Mouse (Mus musculus) midbrain, embryonic 13.5 days (tissue): ENCODE data around the gene Sprtn. TPM values are rescaled to one million over a fixed set of nuclear protein-coding genes. Genes with fewer than 3 reads are reported as not detected.

Experiments used
- ATAC-seq: fragments of 200-750 bp; cut with Nextera tagmentation; 2 replicates; pipeline ENCODE4 v1.8.0; 2017; ENCODE audit warnings: mild to moderate bottlenecking, moderate TSS enrichment, moderate library complexity
- H3K27ac ChIP-seq: fragments of 300-500 bp; sonication (generic); 2 replicates; pipeline ENCODE4 v1.5.1; 2015; ENCODE audit warnings: inconsistent platforms, mild to moderate bottlenecking, moderate library complexity
- H3K27me3 ChIP-seq: fragments of 300-500 bp; sonication (generic); 2 replicates; pipeline ENCODE4 v1.6.1; 2015; ENCODE audit warnings: mild to moderate bottlenecking, inconsistent platforms
- H3K36me3 ChIP-seq: fragments of 300-500 bp; sonication (generic); 2 replicates; pipeline ENCODE4 v1.6.1; 2015; ENCODE audit warnings: mild to moderate bottlenecking, inconsistent platforms
- H3K4me1 ChIP-seq: fragments of 300-500 bp; sonication (generic); replicated peaks from 2 replicates; pipeline ENCODE4 v1.6.1; 2015; ENCODE audit warnings: inconsistent platforms
- H3K4me2 ChIP-seq: fragments of 300-500 bp; sonication (generic); replicated peaks from 2 replicates; pipeline ENCODE4 v1.6.1; 2015; ENCODE audit warnings: moderate library complexity, mild to moderate bottlenecking, inconsistent platforms
- H3K4me3 ChIP-seq: fragments of 300-500 bp; sonication (generic); replicated peaks from 2 replicates; pipeline ENCODE4 v1.5.1; 2015; ENCODE audit warnings: mild to moderate bottlenecking, inconsistent platforms
- H3K9ac ChIP-seq: fragments of 300-500 bp; sonication (generic); replicated peaks from 2 replicates; pipeline ENCODE4 v1.6.1; 2015; ENCODE audit warnings: mild to moderate bottlenecking, inconsistent platforms
- H3K9me3 ChIP-seq: fragments of 300-500 bp; sonication (generic); 2 replicates; pipeline ENCODE4 v1.6.1; 2016; ENCODE audit warnings: mild to moderate bottlenecking, inconsistent platforms
- WGBS: fragments of 180-500 bp; shearing (Covaris S2); methylation state at CpG from one replicate; pipeline ENCODE4 v1.1.7; 2015; 5-methylcytosine and 5-hydroxymethylcytosine counted together
- polyA plus RNA-seq: library from polyadenylated mRNA; unstranded; fragments of >200 nt; fragmentation: Nextera tagmentation; extraction: Ambion mirVana; gene quantifications from 2 replicates; pipeline ENCODE4 v1.2.1, GENCODE M21; 2015

Gene Sprtn
- polyA plus RNA-seq, 1 experiment from 2014 or later: 14.1 TPM

DNA sequence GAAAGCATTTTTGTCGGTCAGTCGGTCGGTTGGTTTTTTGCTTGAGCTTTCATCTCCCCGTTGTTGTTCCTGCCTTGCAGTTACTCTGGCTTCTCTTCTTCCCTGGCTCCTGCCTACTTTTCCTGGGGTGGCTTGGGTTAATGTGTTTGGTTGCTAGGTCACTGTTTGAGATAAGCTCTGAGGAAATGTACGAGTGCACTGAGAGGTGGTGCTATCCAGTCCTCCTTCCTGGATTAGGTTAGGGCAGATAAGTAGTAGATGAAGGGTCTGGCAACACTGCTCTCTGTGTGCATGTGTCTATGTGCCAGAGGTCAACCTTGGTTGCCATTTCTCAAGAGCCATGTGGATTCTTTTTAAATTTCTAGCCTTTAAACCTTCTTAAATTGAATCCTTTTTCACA lies 25.0 kb upstream of the Sprtn start:
- 95% methylated on average over 5 of the region's 5 CpGs for WGBS
- Histone ChIP-seq H3K4me1 (no peaks in the 10 kb centered on the region), H3K36me3 (peaks cover 70% of the 10 kb centered on the region), H3K27ac (no peak overlapping the region), H3K4me3 (no peak overlapping the region), H3K4me2 (no peak overlapping the region), H3K27me3 (no peaks in the 10 kb centered on the region), H3K9ac (no peak overlapping the region), H3K9me3 (no peaks in the 10 kb centered on the region)
- no peak for ATAC-seq

GRCm38 (mm10) chr8:124878141-124878540 lies 19.5 kb upstream of the Sprtn start:
- H3K4me2 ChIP-seq: no peak overlapping the region
- H3K9ac ChIP-seq: no peak overlapping the region
- H3K4me3 ChIP-seq: no peak overlapping the region
- H3K9me3 ChIP-seq: no peaks in the 10 kb centered on the region
- peaks cover 94% of the 10 kb centered on the region for H3K36me3 ChIP-seq
- no peak for ATAC-seq
- H3K4me1 ChIP-seq: no peaks in the 10 kb centered on the region
- no peaks in the 10 kb centered on the region for H3K27me3 ChIP-seq
- no peak overlapping the region for H3K27ac ChIP-seq
- WGBS: 91% methylated on average over 5 of the region's 5 CpGs

- Histone ChIP-seq H3K4me2 (no peak overlapping the region), H3K27me3 (no peaks in the 10 kb centered on the region), H3K4me3 (no peak overlapping the region), H3K9ac (no peak overlapping the region), H3K9me3 (no peaks in the 10 kb centered on the region), H3K27ac (no peak overlapping the region), H3K4me1 (no peaks in the 10 kb centered on the region), H3K36me3 (peaks cover 94% of the 10 kb centered on the region)
- no peak for ATAC-seq
- WGBS: 90% methylated on average over 10 of the region's 10 CpGs
Observed at GRCm38 (mm10) chr8:124878946-124879526, 18.6 kb upstream of the Sprtn start.

DNA sequence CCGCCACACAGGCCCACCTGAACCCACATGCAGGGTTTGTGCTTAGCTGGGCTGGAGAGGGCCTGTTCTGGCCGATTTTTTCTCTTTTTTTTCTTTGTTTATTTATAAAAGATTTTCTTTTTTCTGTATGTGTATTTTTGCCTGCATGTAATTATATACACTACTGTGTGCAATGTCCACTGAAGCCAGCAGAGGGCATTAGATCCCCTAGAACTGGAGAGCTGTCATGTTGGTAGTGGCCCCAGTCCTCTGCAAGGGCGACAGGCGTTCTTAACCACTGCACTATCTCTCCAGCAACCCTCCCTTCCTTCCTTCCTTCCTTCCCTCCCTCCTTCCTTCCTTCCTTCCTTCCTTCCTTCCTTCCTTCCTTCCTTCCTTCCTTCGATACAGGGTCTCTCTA lies 9.3 kb upstream of the Sprtn start:
- no peak for ATAC-seq
- Histone ChIP-seq H3K9me3 (no peaks in the 10 kb centered on the region), H3K9ac (no peak overlapping the region), H3K4me3 (no peak overlapping the region), H3K27ac (no peak overlapping the region), H3K27me3 (no peaks in the 10 kb centered on the region), H3K36me3 (peaks cover 89% of the 10 kb centered on the region), H3K4me1 (peaks cover 8% of the 10 kb centered on the region; the same call in 1 of the 2 replicates), H3K4me2 (no peak overlapping the region)
- 96% methylated on average over 5 of the region's 5 CpGs for WGBS

DNA sequence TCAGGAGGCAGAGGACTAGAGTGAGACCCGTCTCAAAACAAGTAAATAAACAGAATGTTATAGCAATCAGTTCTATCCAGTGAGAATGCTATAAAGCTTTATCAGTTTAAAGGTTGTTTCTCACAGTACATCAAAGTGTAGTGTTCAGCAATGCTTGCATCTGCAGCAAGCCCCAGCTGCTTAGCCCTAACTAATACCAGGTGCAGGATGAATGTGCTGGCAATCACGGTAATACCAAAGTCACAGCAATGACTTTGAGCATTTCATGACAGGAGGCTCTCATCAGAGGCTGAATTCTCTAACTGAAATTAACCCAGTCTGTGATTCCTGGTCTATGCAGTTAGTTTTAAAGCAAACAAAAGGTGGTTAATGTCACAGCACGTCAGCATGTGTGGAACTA lies 5.1 kb upstream of the Sprtn start:
- H3K36me3 ChIP-seq: peaks cover 71% of the 10 kb centered on the region
- no peak for ATAC-seq
- H3K4me1 ChIP-seq: peaks cover 39% of the 10 kb centered on the region
- no peaks in the 10 kb centered on the region for H3K9me3 ChIP-seq
- no peak overlapping the region for H3K4me3 ChIP-seq
- no peaks in the 10 kb centered on the region for H3K27me3 ChIP-seq
- WGBS: 85% methylated on average over 3 of the region's 3 CpGs
- no peak overlapping the region for H3K4me2 ChIP-seq
- H3K27ac ChIP-seq: no peak overlapping the region
- no peak overlapping the region for H3K9ac ChIP-seq

GRCm38 (mm10) chr8:124896010-124896631 lies 1.6 kb upstream of the Sprtn start:
- H3K27ac ChIP-seq: 0 out of 2 replicates have a peak overlapping the region, but pooled peaks have one; percentile 86
- no peaks in the 10 kb centered on the region for H3K9me3 ChIP-seq
- H3K4me2 ChIP-seq: peak overlapping the region; percentile 95
- peaks cover 52% of the 10 kb centered on the region for H3K4me1 ChIP-seq
- no peaks in the 10 kb centered on the region for H3K27me3 ChIP-seq
- 86% methylated on average over 26 of the region's 26 CpGs for WGBS
- peaks cover 54% of the 10 kb centered on the region for H3K36me3 ChIP-seq
- H3K4me3 ChIP-seq: peak overlapping the region; percentile 87
- H3K9ac ChIP-seq: peak overlapping the region; percentile 89
- ATAC-seq: no peak

GRCm38 (mm10) chr8:124896632-124897385 lies 877 bp upstream of the Sprtn start:
- Histone ChIP-seq H3K27me3 (no peaks in the 10 kb centered on the region), H3K9me3 (no peaks in the 10 kb centered on the region), H3K4me3 (peak overlapping the region; percentile 87), H3K4me2 (peak overlapping the region; percentile 95), H3K27ac (peak overlapping the region; percentile 86), H3K36me3 (peaks cover 52% of the 10 kb centered on the region), H3K4me1 (peaks cover 52% of the 10 kb centered on the region), H3K9ac (peak overlapping the region; percentile 89)
- under 1% methylated on average over 58 of the region's 60 CpGs for WGBS
- peak; percentile 43 for ATAC-seq

- ATAC-seq: 0 out of 2 replicates have a peak, but pooled peaks have one; percentile 4
- Histone ChIP-seq H3K36me3 (peaks cover 61% of the 10 kb centered on the region), H3K4me2 (peak overlapping the region; percentile 95), H3K27me3 (no peaks in the 10 kb centered on the region), H3K9ac (peak overlapping the region; percentile 89), H3K4me1 (peaks cover 45% of the 10 kb centered on the region), H3K4me3 (peak overlapping the region; percentile 87), H3K9me3 (no peaks in the 10 kb centered on the region), H3K27ac (peak overlapping the region; percentile 77)
- 7% methylated on average over 31 of the region's 31 CpGs for WGBS
Observed at GRCm38 (mm10) chr8:124898251-124898905, 692 bp downstream of the Sprtn start.

DNA sequence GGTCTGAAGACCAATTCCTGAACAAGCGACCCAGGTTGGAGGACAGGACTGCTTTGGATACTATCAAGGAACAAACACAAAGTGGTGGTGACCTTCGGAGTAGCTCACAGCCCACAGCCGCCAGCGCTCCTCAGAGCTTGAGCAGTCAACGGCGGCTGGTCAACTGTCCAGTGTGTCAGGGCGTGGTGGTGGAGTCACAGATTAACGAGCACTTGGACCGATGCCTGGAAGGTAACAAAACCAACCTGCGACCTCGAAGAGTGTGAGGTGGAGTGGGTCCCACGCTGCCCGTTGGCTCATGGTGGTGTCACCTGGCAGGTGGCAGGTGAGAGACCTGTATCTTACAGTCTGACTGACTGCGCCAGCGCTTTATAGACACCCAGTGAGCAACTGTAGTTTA lies 5.5 kb downstream of the Sprtn start:
- Histone ChIP-seq H3K4me3 (no peak overlapping the region), H3K27ac (no peak overlapping the region), H3K4me2 (no peak overlapping the region), H3K36me3 (peaks cover 79% of the 10 kb centered on the region), H3K27me3 (no peaks in the 10 kb centered on the region), H3K9me3 (no peaks in the 10 kb centered on the region), H3K4me1 (peaks cover 16% of the 10 kb centered on the region), H3K9ac (no peak overlapping the region)
- ATAC-seq: no peak
- WGBS: 96% methylated on average over 15 of the region's 15 CpGs

- no peak for ATAC-seq
- H3K9ac ChIP-seq: peak overlapping the region; percentile 32; the same call in 1 of the 2 replicates
- peaks cover 88% of the 10 kb centered on the region for H3K36me3 ChIP-seq
- no peak overlapping the region for H3K4me3 ChIP-seq
- WGBS: 94% methylated on average over 2 of the region's 2 CpGs
- no peak overlapping the region for H3K4me2 ChIP-seq
- H3K27ac ChIP-seq: no peak overlapping the region
- H3K4me1 ChIP-seq: 0 out of 2 replicates have a peak, but pooled peaks cover 3% of the 10 kb centered on the region
- H3K9me3 ChIP-seq: no peaks in the 10 kb centered on the region
- no peaks in the 10 kb centered on the region for H3K27me3 ChIP-seq
Observed at GRCm38 (mm10) chr8:124905482-124905881, 7.8 kb downstream of the Sprtn start.

DNA sequence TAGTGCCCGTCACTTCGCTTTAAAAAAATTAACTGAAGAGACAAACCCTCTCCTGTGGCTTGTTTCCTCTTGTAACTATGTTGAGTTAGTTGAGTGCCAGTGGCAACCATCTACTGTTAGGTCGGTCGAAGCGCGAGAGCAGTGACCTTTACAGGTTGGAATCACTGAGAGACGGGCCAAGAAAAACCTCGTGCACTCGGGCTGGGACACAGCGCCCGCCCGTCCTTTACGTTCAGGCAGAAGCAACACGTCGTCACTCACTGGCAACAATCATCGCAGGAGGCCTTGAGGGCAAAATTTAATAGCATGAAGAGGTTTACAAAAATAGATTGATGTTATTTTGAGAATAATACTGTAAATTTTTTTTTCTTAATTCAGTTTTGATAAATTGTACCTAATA lies 12.2 kb downstream of the Sprtn start:
- H3K27ac ChIP-seq: no peak overlapping the region
- no peak overlapping the region for H3K4me2 ChIP-seq
- H3K4me1 ChIP-seq: 0 out of 2 replicates have a peak, but pooled peaks cover 1% of the 10 kb centered on the region
- WGBS: 96% methylated on average over 16 of the region's 16 CpGs
- peaks cover 94% of the 10 kb centered on the region for H3K36me3 ChIP-seq
- H3K27me3 ChIP-seq: no peaks in the 10 kb centered on the region
- no peaks in the 10 kb centered on the region for H3K9me3 ChIP-seq
- H3K4me3 ChIP-seq: no peak overlapping the region
- ATAC-seq: no peak
- H3K9ac ChIP-seq: no peak overlapping the region

DNA sequence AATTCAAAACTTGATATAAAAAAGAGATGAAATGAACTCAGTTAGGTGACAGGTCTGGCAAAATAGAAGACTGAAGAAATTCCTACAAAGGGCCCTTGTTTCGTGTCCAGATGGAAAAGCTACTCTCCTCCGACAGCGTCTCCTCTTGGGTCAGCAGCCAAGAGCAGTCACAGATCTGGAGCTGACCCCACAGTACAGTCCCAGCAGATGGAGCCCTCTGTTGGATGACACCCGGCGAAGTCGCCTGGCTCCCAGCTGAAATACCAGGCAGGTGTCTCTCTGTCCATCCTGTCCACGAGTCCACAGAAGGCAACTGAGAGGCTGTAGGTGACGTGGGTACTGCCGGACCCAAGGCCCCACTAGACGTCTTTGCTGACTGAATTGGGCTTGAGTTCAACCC lies 12.7 kb downstream of the Sprtn start:
- no peak for ATAC-seq
- no peak overlapping the region for H3K9ac ChIP-seq
- H3K4me1 ChIP-seq: no peaks in the 10 kb centered on the region
- peaks cover 96% of the 10 kb centered on the region for H3K36me3 ChIP-seq
- H3K4me3 ChIP-seq: no peak overlapping the region
- WGBS: 87% methylated on average over 10 of the region's 10 CpGs
- H3K27ac ChIP-seq: no peak overlapping the region
- no peak overlapping the region for H3K4me2 ChIP-seq
- H3K27me3 ChIP-seq: no peaks in the 10 kb centered on the region
- no peaks in the 10 kb centered on the region for H3K9me3 ChIP-seq
